Mouse (Mus musculus) G1E (cell line): ENCODE results near the gene Btk.

Source experiments
- CTCF ChIP-seq: IDR thresholded peaks from 2 replicates; pipeline ENCODE4 v1.5.1; 2012; ENCODE audit warnings: low read depth, low read length, inconsistent platforms, mixed read lengths
- GATA1 ChIP-seq: IDR thresholded peaks from 2 replicates; pipeline ENCODE4 v1.6.1; 2012; ENCODE audit warnings: borderline replicate concordance, low read length, inconsistent platforms, mixed read lengths

DNA sequence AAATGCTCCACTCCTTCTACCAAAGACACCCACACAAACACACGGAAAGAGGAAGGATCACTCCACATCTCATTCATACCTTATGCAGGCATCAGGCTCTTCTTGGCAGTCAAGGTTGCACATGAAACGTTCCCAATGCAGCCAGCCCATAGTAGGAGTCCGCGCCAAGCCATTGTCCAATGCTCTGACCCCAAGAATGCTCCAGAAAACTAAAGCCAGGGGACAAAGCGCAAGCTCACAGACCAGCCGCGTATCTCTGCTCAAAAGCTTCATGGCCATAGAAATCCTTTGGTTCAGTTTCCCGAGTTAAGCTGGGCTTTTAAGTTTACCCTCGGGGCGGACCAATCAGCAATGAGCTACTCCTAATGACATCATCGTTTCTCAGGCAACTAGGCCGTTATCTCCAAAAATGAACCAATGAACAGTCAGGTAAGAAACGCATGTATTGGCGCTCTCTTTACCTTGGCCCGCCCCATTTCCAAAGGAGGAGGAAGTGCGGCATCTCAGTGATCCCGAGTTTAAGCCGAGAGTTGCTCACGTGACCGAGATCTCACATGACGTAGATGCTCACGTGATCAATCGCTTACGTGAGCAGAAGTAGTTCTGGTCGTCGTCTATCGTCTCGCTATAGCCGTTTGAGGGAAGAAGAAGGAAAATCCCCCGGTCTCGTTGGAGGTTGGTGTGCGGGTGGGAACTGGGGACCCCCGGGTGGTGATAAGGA, 17.4 kb upstream of the Btk start, which contains the start of the genes Gla and Hnrnph2:
- TF ChIP-seq GATA1, result no peak
- TF ChIP-seq CTCF, result no peak
